Mouse (Mus musculus): ENCODE data around the gene Lrmp.
"Not testable (repeated sequence)": the region's sequence is repeated elsewhere in the genome, so short reads cannot be mapped to it uniquely, and the experiment has no call there.

The Lrmp gene

DNA sequence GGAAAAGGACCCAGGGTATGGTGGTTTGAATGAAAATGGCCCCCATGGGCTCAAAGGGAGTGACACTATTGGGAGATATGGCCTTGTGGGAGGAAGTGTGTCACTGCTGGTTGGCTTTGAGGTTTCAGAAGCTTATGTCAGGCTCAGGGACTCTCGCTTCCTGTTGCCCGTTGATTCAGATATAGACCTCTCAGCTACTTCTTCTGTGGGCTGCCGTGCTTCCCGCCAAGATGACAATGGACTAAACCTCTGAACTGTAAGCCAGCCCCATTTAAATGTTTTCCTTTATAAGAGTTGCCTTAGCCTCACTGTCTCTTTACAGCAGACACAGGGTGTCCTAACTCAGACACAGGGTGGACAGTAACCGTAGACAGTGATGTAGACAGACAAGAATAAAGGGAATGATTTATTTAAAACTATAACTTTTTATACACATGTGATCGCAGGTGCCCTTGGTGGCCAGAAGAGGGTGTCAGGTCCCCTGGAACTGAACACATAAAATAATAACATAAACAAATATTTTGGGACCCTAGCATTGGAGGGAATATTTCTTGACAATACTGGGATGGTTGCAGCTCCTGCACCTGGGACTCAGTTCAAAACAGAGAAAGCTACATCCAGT is at the start of gene Lrmp:
TSS of gene Lrmp (plus strand) at position 178 of the 622 bp plus-strand sequence.
- no peak for DNase-seq (ENCODE audit: low read depth, low spot score)

DNA sequence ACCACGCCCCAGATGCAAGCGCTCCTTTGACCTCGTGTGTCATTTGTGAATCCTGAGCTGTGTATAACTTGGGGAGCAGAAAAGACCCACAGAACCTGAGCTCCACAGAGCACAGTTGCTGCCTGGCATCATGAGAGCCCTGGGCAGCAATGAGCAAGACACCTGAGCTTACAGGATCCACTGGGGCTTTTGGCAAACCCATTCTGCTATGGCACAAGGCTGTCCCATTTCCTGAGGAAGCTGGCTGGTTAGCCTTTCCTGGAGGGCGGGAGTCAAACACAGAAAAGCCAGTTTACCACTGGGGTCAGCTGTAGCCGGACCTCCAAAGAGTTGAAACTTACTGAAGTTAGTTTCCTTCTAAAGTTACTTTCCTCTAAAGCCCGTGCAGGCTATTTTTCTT is 49.0 kb upstream of the Lrmp start:
- no peak for DNase-seq (ENCODE audit: low read depth, low spot score)

DNA sequence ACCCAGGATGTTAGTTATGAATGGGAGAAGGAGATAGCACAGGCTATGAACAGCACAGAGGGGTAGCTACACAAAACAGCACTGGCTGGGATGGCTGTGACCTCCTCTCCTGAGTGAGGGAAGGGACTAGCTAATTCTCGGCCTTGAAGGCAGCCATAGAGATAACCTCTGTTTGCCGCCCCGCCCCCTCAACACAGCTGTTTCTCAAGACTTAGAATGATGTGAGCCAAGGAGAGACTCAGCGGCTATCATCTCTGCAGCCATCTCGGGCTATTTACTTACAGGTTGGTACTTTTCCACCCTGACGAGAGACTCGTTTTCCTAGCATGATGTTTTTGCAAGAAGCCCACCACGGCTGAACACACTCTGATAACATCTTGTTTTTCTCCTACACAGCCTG is 47.8 kb upstream of the Lrmp start:
- DNase-seq (ENCODE audit: low read depth, low spot score) = no peak

DNA sequence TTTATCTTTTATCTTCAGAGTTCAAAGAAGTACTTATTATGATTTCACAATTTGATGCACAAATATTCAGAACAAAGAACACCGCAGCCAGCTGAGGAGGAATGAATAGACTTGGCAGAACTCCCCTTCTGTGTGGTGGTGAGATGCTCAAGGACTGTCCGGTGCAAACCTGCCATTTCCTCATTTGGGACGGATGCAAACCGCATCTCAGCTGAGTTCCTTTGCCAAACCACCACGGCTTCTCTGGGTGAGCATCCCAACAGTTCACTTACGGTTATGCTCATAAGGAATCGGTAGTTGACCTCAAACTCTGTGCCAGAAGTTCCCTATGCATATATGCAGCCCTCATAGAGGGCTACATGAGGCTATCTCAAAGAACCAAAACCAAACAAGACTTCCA is 46.1 kb upstream of the Lrmp start:
- DNase-seq (ENCODE audit: low read depth, low spot score) = no peak

DNA sequence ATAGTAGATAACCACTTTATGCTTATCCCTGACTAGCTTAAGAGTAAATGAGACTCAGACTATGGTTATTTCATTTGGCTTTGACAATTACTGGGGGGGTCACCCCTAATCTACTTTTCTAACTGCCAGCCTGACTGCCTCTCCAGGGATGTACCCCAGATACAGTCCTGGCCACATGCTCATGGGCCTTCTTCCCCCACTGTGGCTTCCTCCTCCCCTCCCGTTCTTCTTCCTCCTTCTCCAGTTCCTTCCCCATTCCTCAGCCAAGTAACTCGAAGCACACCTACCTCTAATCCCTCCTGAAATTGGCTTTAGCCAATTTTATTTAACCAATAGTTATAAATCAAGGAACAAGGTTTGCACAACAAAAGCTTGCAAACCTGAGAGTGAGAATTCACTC is 45.5 kb upstream of the Lrmp start:
- DNase-seq (ENCODE audit: low read depth, low spot score) = no peak

DNA sequence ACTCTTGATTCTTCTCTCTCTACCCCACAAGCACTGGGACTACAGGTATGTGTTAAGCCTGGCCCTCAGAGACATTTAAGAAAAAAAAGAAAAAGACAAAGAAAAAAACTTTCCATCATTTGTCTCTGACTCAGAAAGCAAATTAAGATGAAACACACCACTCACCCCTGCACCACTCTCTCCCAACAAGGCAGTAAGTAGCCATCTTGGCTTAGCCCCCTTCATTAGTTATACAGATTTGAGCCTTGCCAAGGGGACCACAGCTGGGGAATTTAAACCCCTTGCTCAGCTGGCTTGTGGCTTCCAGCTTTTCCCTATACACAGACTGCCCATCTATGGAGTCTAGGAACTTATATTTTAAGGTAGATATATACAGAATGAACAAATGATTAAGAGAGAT is 41.0 kb upstream of the Lrmp start:
- no peak for DNase-seq (ENCODE audit: low read depth, low spot score)

- DNase-seq (ENCODE audit: low read depth, low spot score) = peak; percentile 29
Observed at GRCm38 (mm10) chr6:145075088-145075547, 40.3 kb upstream of the Lrmp start.

- DNase-seq (ENCODE audit: low read depth, low spot score) = peak; percentile 80
Observed at GRCm38 (mm10) chr6:145075548-145076224, 39.8 kb upstream of the Lrmp start, which contains the start of gene Bcat1. Gene Bcat1, minus strand, starts transcription at chr6:145076184.

- DNase-seq (ENCODE audit: low read depth, low spot score) = no peak
Observed at GRCm38 (mm10) chr6:145076286-145076685, 39.2 kb upstream of the Lrmp start.

DNA sequence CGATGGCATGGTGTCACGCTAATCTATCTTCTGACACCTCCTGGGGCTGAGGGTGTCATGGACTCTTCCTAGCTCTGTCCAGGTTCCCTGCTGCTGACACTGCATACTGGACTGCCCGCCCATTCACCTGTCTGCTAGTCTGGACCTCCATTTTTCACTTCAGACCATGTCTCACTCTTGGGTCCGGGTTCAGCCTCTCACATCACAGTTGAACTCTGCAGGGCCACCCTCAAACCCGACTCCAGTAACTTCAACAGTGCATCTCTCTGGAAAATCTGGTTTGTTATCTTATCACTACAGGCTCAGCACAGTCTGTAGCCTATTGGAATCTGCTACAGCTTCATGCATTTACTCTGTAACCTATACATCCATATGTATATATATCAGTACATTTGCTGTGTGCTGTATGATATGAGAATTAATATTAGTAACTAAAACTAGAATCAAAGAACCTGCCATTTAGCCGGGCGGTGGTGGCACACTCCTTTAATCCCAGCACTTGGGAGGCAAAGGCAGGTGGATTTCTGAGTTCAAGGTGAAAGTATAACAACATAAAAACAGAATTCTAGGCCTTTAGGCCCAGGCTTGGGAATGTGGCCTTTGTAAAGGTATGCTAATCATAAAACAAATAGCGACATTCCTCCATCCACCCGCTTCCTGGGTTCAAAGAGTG is 36.2 kb upstream of the Lrmp start:
- no peak for DNase-seq (ENCODE audit: low read depth, low spot score)

- DNase-seq (ENCODE audit: low read depth, low spot score) = no peak
Observed at GRCm38 (mm10) chr6:145081721-145082120, 33.7 kb upstream of the Lrmp start.

GRCm38 (mm10) chr6:145084343-145085117 is 30.9 kb upstream of the Lrmp start:
- no peak for DNase-seq (ENCODE audit: low read depth, low spot score)

DNA sequence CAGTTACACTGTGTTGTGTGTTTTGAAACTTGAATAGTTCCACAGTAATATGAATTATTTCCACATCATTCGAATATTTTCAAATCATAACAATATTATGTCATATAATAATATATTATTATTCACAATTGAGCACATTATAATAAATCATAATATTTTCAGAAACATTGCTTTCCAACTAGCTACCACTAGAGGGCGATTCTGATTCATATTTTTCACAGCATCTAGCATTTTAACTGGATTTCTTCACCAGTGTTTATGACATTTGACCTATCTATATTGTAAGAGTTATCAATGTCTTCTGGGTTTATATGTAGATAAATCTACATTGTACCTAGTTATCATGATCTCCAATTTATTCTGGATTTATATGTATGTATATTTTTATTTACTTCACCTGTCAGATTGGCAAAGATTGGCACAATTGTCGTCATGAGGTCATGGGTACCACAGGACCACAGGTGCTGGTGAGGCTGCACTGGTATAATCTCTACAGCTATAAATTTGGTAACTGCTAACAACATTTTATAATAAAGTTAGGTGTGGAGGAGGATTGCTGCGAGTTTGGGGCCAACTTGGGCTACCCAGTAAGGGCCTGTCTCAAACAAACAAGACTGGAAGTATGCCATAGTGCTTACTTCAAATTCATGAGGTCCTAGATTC is 26.9 kb upstream of the Lrmp start:
- no peak for DNase-seq (ENCODE audit: low read depth, low spot score)

- no peak for DNase-seq (ENCODE audit: low read depth, low spot score)
Observed at GRCm38 (mm10) chr6:145089373-145089772, 26.1 kb upstream of the Lrmp start.

GRCm38 (mm10) chr6:145090201-145090863 is 25.1 kb upstream of the Lrmp start:
- DNase-seq (ENCODE audit: low read depth, low spot score) = no peak

GRCm38 (mm10) chr6:145090928-145091327 is 24.5 kb upstream of the Lrmp start:
- no peak for DNase-seq (ENCODE audit: low read depth, low spot score)

GRCm38 (mm10) chr6:145091998-145092397 is 23.5 kb upstream of the Lrmp start:
- no peak for DNase-seq (ENCODE audit: low read depth, low spot score)

- not testable (repeated sequence) for DNase-seq (ENCODE audit: low read depth, low spot score)
Observed at GRCm38 (mm10) chr6:145093038-145093622, 22.3 kb upstream of the Lrmp start.

GRCm38 (mm10) chr6:145094431-145094830 is 21.0 kb upstream of the Lrmp start:
- DNase-seq (ENCODE audit: low read depth, low spot score) = no peak

GRCm38 (mm10) chr6:145100923-145101322 is 14.5 kb upstream of the Lrmp start:
- no peak for DNase-seq (ENCODE audit: low read depth, low spot score)

Data from mesoderm, embryonic 11.5 days (tissue).